Mouse (Mus musculus) neutrophil, adult 5-6 weeks (primary cell): ENCODE results near the gene Rhox3g. TPM values are rescaled to one million over a fixed set of nuclear protein-coding genes. Genes with fewer than 3 reads are reported as not detected.
"Not testable (repeated sequence)": the region's sequence is repeated elsewhere in the genome, so short reads cannot be mapped to it uniquely, and the experiment has no call there.

Experiments
- ATAC-seq: fragments of 151-379, 151-347 bp; 2 replicates; pipeline ENCODE4 v1.8.0; 2017; ENCODE audit warnings: mild to moderate bottlenecking, moderate TSS enrichment; ENCODE audit not compliant: insufficient number of reproducible peaks, poor library complexity, low FRiP score, severe bottlenecking; ENCODE audit errors: extremely low read depth
- total RNA-seq: library from RNA; stranded (forward); fragments of 200-1000 nt; gene quantifications from 2 replicates; pipeline ENCODE4 v1.2.3, GENCODE M21; 2017

The Rhox3g gene
- total RNA-seq, result not detected in 2 replicates

- ATAC-seq, result not testable (repeated sequence)
Observed at GRCm38 (mm10) chrX:37628512-37628911, at the start of gene Rhox3g. TSS of gene Rhox3g (minus strand) at chrX:37628612.

GRCm38 (mm10) chrX:37673177-37673576, 44.8 kb upstream of the Rhox3g start, which contains the start of gene Rhox2h:
TSS of gene Rhox2h (minus strand) at chrX:37673277.
- ATAC-seq, result not testable (repeated sequence)

GRCm38 (mm10) chrX:37668664-37669063, 40.3 kb upstream of the Rhox3g start, which contains the start of gene Rhox3h:
TSS of gene Rhox3h (minus strand) at chrX:37668764.
- not testable (repeated sequence) for ATAC-seq

- not testable (repeated sequence) for ATAC-seq
Observed at GRCm38 (mm10) chrX:37651227-37651626, 22.8 kb upstream of the Rhox3g start, which contains the start of gene Rhox4g. TSS of gene Rhox4g (minus strand) at chrX:37651327.

GRCm38 (mm10) chrX:37643370-37643769, 15.0 kb upstream of the Rhox3g start, which contains the start of gene Rhox2g:
TSS of gene Rhox2g (minus strand) at chrX:37643470.
- not testable (repeated sequence) for ATAC-seq

GRCm38 (mm10) chrX:37607604-37608003, 20.8 kb downstream of the Rhox3g start, which contains the start of gene Rhox4f:
TSS of gene Rhox4f (minus strand) at chrX:37607704.
- ATAC-seq, result not testable (repeated sequence)

- not testable (repeated sequence) for ATAC-seq
Observed at GRCm38 (mm10) chrX:37580692-37581091, 47.7 kb downstream of the Rhox3g start, which contains the start of gene Rhox3f. TSS of gene Rhox3f (plus strand) at chrX:37580992.

Other genes starting within 250 kb of the Rhox3g start
- not detected in 2 replicates for gene Rhox3a2, start 248.6 kb downstream of the Rhox3g start, total RNA-seq
- gene Rhox4a2, start 237.8 kb downstream of the Rhox3g start, total RNA-seq, result not detected in 2 replicates
- not detected in 2 replicates for gene Rhox2b, start 216.5 kb downstream of the Rhox3g start, total RNA-seq
- gene Rhox4b, start 196.1 kb downstream of the Rhox3g start, total RNA-seq, result not detected in 2 replicates
- gene Rhox2c, start 174.9 kb downstream of the Rhox3g start, total RNA-seq, result not detected in 2 replicates
- not detected in 2 replicates for gene Rhox3c, start 170.0 kb downstream of the Rhox3g start, total RNA-seq
- not detected in 2 replicates for gene Rhox4c, start 148.3 kb downstream of the Rhox3g start, total RNA-seq
- gene Rhox2d, start 135.2 kb downstream of the Rhox3g start, total RNA-seq, result not detected in 2 replicates
- gene Rhox4d, start 114.3 kb downstream of the Rhox3g start, total RNA-seq, result not detected in 2 replicates
- not detected in 2 replicates for gene Rhox2e, start 98.2 kb downstream of the Rhox3g start, total RNA-seq
- not detected in 2 replicates for gene Rhox3e, start 86.6 kb downstream of the Rhox3g start, total RNA-seq
- not detected in 2 replicates for gene Rhox4e, start 71.2 kb downstream of the Rhox3g start, total RNA-seq
- not detected in 2 replicates for gene Rhox2f, start 57.2 kb downstream of the Rhox3g start, total RNA-seq
- gene Rhox3f, start 47.6 kb downstream of the Rhox3g start, total RNA-seq, result not detected in 2 replicates
- gene Rhox4f, start 20.9 kb downstream of the Rhox3g start, total RNA-seq, result not detected in 2 replicates
- not detected in 2 replicates for gene Rhox2g, start 14.9 kb upstream of the Rhox3g start, total RNA-seq
- gene Rhox4g, start 22.7 kb upstream of the Rhox3g start, total RNA-seq, result not detected in 2 replicates
- not detected in 2 replicates for gene Rhox3h, start 40.2 kb upstream of the Rhox3g start, total RNA-seq
- gene Rhox2h, start 44.7 kb upstream of the Rhox3g start, total RNA-seq, result not detected in 2 replicates
- not detected in 2 replicates for gene Rhox5, start 176.2 kb upstream of the Rhox3g start, total RNA-seq
- gene Rhox6, start 198.3 kb upstream of the Rhox3g start, total RNA-seq, result not detected in 2 replicates
- not detected in 2 replicates for gene Rhox7a, start 203.1 kb upstream of the Rhox3g start, total RNA-seq